Mouse (Mus musculus): ENCODE data around the gene Rab3c. TPM values are rescaled to one million over a fixed set of nuclear protein-coding genes. Genes with fewer than 3 reads are reported as not detected.

The Rab3c gene
- polyA plus RNA-seq, 1 experiment = 0.05 TPM

DNA sequence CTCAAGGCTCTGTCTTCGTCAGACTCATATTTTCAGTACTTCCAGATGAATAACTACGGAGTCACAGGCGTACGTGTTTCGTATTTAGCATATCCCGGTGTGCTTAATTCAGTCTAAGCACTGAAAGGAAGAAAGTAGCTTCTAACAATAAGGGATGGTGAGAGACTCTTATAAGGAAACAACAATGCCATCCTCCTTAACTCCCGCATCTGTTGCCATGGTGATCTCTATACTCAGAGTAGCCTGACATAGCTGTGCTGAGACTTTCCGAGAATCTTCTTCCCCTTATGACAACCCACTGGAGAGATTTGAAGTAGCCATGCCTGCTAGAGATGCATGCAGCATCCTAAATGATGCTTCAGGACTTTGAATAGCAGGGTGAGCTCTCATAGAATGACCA lies 272.3 kb downstream of the Rab3c start:
- Histone ChIP-seq H3K79me2 (ENCODE audit: control insufficient read depth, insufficient read depth) (no peaks in the 10 kb centered on the region), H3K4me2 (ENCODE audit: low read depth) (no peak overlapping the region), H3K36me3 (ENCODE audit: control insufficient read depth, insufficient read depth) (no peaks in the 10 kb centered on the region), H3K4me3 (no peak overlapping the region), H3K27me3 (ENCODE audit: control insufficient read depth, insufficient read depth, insufficient read length) (peaks cover 15% of the 10 kb centered on the region), H3ac (ENCODE audit: control insufficient read depth, insufficient read length) (no peak overlapping the region)
- TF ChIP-seq POLR2AphosphoS2 (IDR thresholded peaks at IDR 0.05; ENCODE audit: insufficient read length, low read depth) (no peak), USF1 (IDR thresholded peaks at IDR 0.05; ENCODE audit: low read depth) (no peak), MYOG (IDR thresholded peaks at IDR 0.05; ENCODE audit: control insufficient read depth in 1 of 3, insufficient read depth in 1 of 3, insufficient read length in 2 of 3, low read depth in 2 of 3) (no peak), TCF3 (IDR thresholded peaks at IDR 0.05; ENCODE audit: insufficient read length, low read depth) (no peak), MAX (IDR thresholded peaks at IDR 0.05; ENCODE audit: low read depth) (no peak)

DNA sequence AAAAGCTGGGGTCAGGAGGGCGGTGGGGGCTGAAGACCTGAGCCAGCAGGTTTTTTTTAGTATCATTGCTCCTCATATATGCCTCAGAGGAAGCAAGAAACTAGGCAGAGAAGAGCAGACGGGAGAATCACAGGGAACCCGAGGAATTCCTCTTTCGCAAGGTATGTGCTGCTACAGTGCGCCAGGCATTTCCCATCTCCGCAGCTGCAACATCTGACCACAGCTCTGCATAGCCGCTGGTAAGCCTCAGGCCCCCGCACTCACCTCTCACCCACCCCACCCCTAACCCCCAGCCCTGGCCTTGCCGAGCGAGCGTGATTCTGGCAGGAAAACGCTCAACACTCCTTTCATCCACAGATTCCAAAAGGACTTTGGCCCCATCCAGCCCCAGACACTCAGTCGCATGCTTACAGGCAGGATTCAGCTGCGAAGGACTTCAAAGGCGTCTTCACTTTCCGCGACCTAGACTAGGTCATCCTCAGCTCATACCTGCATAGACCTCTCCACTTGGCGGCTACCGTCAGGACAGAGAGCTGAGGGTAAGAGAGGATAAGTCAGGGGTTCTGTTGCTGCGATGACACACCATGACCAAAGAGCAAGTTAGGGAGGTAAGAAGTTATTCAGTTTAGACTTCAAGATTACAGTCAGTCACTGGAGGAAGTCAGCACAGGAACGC lies 274.6 kb downstream of the Rab3c start:
- H3ac ChIP-seq (ENCODE audit: control insufficient read depth, insufficient read length) = no peak overlapping the region
- H3K36me3 ChIP-seq (ENCODE audit: control insufficient read depth, insufficient read depth) = no peaks in the 10 kb centered on the region
- no peak overlapping the region for H3K4me2 ChIP-seq (ENCODE audit: low read depth)
- no peak overlapping the region for H3K4me3 ChIP-seq
- TF ChIP-seq TCF12 (IDR thresholded peaks at IDR 0.05; ENCODE audit: insufficient read depth, poor library complexity, severe bottlenecking) (no peak), MAX (IDR thresholded peaks at IDR 0.05; ENCODE audit: low read depth) (no peak), POLR2A (IDR thresholded peaks at IDR 0.05; ENCODE audit: insufficient read length, low read depth) (no peak), USF1 (IDR thresholded peaks at IDR 0.05; ENCODE audit: low read depth) (no peak), POLR2AphosphoS2 (IDR thresholded peaks at IDR 0.05; ENCODE audit: insufficient read length, low read depth) (no peak), MYOG (IDR thresholded peaks at IDR 0.05; ENCODE audit: control insufficient read depth in 1 of 3, insufficient read depth in 1 of 3, insufficient read length in 2 of 3, low read depth in 2 of 3) (no peak)
- no peaks in the 10 kb centered on the region for H3K79me2 ChIP-seq (ENCODE audit: control insufficient read depth, insufficient read depth)
- peaks cover 15% of the 10 kb centered on the region for H3K27me3 ChIP-seq (ENCODE audit: control insufficient read depth, insufficient read depth, insufficient read length)

Other genes starting within 250 kb of the Rab3c start
- gene Gapt, start 76.2 kb upstream of the Rab3c start, polyA plus RNA-seq (2012; fragmentation: generic; extraction: Trizol) = not detected
- 97.6 TPM for gene Plk2, start 114.0 kb upstream of the Rab3c start, polyA plus RNA-seq (2012; fragmentation: generic; extraction: Trizol)